Mouse (Mus musculus) natural killer cell, adult 2 months (primary cell): ENCODE measurements around the gene Peg3.
"Not testable (repeated sequence)": the region's sequence is repeated elsewhere in the genome, so short reads cannot be mapped to it uniquely, and the experiment has no call there.

ENCODE experiments used
- DNase-seq, 2 experiments: peaks; one replicate each; pipeline ENCODE4 v3.0.0; 2022; ENCODE audit warnings: low spot score in 2 of 2

Peg3 gene

DNA sequence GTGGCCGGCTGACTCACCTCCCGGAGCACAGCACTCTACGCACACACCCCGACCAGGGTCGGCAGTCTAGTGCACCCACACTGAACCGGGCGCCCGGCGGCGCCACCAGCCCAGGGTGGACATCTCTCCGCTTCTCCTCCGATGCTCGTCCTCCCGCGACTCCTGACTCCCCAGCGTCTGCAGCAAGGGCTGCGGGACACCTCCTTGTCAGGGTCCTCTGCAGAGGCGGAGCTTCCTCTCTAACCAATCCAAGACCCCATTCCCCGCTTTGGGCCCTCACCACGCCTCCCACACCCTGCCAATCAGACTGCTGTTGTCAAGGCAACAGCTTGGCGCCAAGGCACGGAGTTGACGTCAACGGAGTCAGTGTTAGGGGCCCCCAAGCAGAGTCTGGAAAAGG is at the start of gene Peg3, which contains the start of gene Usp29:
TSS of gene Peg3 (minus strand) at position 191 of the 400 bp plus-strand sequence.
TSS of gene Usp29 (plus strand) at position 338 of the 400 bp plus-strand sequence.
- no peak for DNase-seq

- DNase-seq: no peak
Observed at GRCm38 (mm10) chr7:6779172-6779571, 48.9 kb upstream of the Peg3 start.

- no peak for DNase-seq
Observed at GRCm38 (mm10) chr7:6777689-6778088, 47.5 kb upstream of the Peg3 start.

DNA sequence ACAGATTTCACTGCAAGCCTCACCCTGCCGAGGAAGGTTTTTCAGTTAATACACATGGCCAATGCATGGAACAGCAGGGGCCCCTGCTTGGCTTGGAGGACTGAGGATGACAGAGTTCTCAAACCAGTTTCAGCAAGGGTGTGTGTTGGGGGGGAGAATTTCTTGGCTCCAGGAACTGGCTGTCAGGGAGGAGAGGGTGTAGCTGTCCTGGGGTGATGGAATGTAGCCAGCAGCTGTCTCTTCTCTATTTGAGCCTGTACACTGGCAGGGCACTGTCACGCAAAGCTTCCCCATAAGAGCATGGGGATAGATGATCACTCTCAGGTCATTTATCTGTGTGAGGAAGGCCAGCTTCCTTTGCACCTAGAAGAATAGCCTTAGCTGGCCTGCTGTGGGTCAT is 46.9 kb upstream of the Peg3 start:
- DNase-seq: no peak

- no peak for DNase-seq
Observed at GRCm38 (mm10) chr7:6776314-6777059, 46.3 kb upstream of the Peg3 start.

DNA sequence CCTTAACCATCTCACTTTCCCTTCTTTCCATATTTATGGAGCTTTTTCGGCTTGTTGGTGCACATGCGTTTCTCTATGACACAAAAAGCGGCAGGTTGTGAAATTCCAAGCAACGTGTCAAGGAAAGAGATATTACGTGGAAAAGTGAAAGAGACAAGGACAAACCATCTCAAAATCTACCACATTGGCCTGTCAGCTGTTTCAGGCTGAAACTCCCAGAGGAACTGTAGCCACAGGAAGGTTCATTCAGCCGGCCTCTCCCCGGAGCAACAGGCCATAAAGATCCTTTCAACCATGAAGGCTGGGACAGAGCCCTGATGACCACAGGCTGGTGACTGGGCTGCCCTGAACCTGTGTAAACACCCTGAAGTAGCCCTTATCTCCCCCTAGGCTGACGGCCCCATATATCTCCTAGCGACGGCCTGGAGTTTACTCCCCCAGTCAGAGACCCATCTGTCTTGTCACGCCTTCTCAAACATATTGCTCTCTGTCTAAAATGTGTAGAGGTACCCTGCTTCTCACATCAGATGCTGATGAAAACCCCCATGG is 43.7 kb upstream of the Peg3 start:
- DNase-seq: not testable (repeated sequence)

- DNase-seq: no peak
Observed at GRCm38 (mm10) chr7:6770286-6770685, 40.1 kb upstream of the Peg3 start.

GRCm38 (mm10) chr7:6765240-6765639 is 35.0 kb upstream of the Peg3 start:
- DNase-seq: no peak

DNA sequence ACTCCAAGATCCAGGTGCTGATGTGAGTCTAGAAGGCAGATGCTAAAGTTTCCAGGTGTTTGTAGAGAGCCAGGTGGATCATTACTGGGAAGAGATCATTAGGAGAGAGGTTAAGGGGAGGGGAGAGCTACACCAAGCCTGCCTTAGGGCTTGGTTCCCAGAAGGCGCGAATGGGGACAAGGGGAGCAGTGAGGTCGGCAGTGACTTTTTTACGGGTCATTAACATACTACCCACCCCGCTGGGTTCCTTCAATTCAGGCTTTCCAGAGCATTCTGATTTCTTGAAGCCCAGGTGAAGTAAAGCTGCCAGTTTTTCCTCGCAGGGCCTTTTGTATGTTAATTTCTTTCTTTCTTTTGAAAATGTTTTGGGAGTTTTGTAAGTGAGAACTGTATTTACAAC is 29.9 kb upstream of the Peg3 start:
- DNase-seq: no peak

DNA sequence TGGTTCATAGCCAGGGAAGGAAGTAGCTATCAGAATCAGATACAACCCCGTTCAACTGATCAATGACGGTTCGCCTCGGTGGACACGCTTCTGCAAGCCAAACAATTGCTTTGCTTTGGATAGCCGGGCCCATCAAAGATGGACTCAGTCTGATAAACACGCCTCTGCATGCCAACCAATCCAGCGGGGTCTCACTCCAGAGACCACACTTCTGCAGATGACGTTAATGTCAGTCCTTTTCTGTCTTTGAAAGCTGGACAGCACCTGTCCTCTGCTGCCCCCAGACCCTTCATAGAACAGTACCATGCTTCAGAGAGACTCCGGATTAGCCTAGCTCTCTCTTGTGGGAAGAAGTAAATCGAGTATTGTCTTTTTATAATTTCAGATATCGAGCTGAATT is 29.5 kb upstream of the Peg3 start:
- no peak for DNase-seq

- DNase-seq: no peak
Observed at GRCm38 (mm10) chr7:6756777-6757291, 26.6 kb upstream of the Peg3 start.

DNA sequence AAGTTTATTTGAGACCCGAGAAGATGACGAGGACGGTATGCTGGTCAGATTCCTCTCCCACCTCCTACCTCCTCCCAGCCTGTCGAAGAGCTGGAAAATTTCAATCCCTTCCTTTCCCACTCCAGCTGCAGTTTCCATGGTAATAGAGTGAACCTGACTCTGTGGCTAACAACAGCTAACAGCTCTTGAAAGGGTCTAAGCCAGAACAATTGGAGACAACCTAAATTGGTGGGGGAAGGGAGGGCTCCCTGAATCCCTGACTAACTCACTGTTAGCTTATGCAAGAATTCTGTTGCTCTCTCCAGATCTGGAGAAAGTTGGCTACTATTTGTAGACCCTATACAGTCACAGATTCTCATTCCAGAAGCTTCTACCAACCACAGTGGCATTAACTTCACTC is 23.2 kb upstream of the Peg3 start:
- DNase-seq: no peak

DNA sequence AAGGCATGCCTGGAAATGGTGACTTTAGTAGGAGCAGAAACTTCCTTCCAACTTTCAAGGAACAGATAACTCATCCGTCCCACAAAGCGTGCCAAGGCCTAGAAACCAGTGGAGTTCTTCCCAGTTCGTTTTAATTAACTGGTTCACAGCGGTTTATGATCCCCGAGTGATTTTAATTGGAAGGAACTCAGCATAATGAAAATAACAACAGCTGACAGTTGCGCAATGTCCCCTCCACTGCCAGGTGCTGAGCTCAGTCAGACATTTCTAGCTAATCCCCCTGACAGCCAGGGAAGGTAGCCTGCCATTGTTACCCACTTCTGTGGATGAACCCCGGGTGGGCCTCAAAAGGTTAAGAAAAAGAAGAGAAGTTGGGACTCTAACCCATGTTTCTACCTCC is 19.0 kb upstream of the Peg3 start:
- no peak for DNase-seq

DNA sequence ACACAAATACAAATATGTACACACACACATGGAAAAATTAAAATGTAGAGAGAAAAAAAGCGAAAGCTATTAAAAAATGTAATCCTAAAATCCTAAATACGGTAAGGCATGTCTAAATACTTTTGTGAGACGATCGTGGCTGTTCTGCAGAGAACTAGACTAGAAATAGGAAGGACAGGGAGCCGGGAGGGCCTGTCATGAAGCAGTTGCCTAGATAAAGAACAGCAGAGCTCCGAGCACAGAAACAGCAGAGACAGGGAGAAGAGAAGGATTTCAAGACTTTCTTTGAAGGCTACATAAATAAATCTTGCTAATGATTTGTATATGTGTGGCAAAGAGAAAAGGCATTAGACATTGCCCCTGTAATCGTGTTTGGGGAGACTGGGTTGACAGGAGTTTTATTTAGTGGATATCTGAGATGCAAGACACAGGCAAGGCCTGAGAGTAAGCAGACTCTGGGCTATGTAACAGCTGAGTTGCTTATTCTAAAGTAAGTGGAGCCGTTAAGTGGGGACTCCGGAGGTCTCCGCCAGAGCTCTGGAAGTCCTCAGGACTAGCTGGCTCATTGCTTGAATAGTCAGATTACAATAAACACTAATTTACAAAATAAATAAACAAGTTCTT is 14.2 kb upstream of the Peg3 start:
- no peak for DNase-seq

- DNase-seq: no peak
Observed at GRCm38 (mm10) chr7:6736060-6736459, 5.8 kb upstream of the Peg3 start.

GRCm38 (mm10) chr7:6731930-6732329 is 1.7 kb upstream of the Peg3 start:
- no peak for DNase-seq

GRCm38 (mm10) chr7:6731373-6731772 is 1.1 kb upstream of the Peg3 start:
- no peak for DNase-seq

- DNase-seq: no peak
Observed at GRCm38 (mm10) chr7:6730801-6731200, 570 bp upstream of the Peg3 start.

- DNase-seq: peak; percentile 39 to 43
Observed at GRCm38 (mm10) chr7:6729061-6729817, 992 bp downstream of the Peg3 start.

- no peak for DNase-seq
Observed at GRCm38 (mm10) chr7:6728263-6728931, 1.8 kb downstream of the Peg3 start.

- DNase-seq: no peak
Observed at GRCm38 (mm10) chr7:6727351-6728121, 2.7 kb downstream of the Peg3 start.
